Mouse (Mus musculus): ENCODE results near the gene Syt11. TPM values are rescaled to one million over a fixed set of nuclear protein-coding genes. Genes with fewer than 3 reads are reported as not detected.
"Not testable (repeated sequence)": the region's sequence is repeated elsewhere in the genome, so short reads cannot be mapped to it uniquely, and the experiment has no call there.

Syt11 gene
- total and polyA plus RNA-seq, 2 experiments from 2014 or later, result 150 to 243 TPM

DNA sequence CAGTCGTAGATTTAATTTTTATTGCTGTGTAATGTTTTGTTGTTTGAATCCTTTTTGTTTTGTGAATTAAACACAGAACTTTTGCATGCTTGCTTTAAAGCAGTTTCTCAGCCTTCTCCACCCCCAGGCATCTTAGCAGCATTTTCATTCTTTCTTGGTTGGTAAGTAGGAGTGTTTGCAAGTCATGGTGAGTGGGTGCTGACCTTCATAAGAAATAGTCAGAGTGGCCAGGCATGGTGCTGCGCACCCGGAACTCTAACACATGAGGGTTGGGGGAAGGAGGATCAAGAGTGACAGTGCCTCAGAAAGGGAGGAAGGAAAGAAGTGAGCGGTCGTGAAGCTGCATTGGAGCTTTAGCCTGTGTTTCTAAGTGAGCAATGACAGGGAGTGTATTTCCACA lies 9.9 kb upstream of the Syt11 start:
- no peaks in the 10 kb centered on the region for H3K4me1 ChIP-seq (ENCODE audit: insufficient read depth, low read length)
- no peak overlapping the region for H3K4me2 ChIP-seq (ENCODE audit: low read depth, low read length, poor library complexity, severe bottlenecking)
- WGBS, result 92% methylated on average over 5 of the region's 5 CpGs
- H3K27ac ChIP-seq (ENCODE audit: low read depth, low read length), result no peak overlapping the region
- DNase-seq (ENCODE audit: low spot score) (no peak), ATAC-seq (ENCODE audit: low FRiP score) (no peak)
- no peaks in the 10 kb centered on the region for H3K9me3 ChIP-seq (ENCODE audit: low read length)
- H3K4me3 ChIP-seq (ENCODE audit: low read depth, low read length), result no peak overlapping the region
- no peak for TF ChIP-seq CTCF (IDR thresholded peaks at IDR 0.05)
- no peak overlapping the region for H3K9ac ChIP-seq (replicated peaks; ENCODE audit: low read length, poor library complexity, severe bottlenecking)
- no peaks in the 10 kb centered on the region for H3K27me3 ChIP-seq (ENCODE audit: insufficient read depth, low read length)
- H3K36me3 ChIP-seq (ENCODE audit: insufficient read depth, low read length), result peaks cover 3% of the 10 kb centered on the region; the same call in 1 of the 2 replicates

DNA sequence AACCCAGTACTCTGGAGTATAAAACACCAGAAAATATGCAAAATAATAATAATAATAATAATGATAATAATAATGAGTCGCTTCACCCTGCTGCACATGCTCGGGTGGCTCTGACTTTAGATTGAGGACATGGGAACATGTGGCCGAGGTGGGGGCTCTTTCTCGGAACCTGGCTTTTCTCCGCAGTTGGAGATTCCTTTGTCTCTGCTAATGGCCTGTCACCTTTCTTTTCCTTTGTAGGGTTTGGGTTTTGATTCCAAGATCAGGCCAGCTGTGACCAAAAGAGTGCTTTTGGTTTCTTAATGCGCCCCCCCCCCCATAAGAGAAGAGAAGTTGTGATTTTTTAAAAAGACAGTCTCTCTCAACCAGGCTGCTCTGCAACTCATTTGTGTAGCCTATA lies 1.8 kb downstream of the Syt11 start:
- not testable (repeated sequence) for H3K9me3 ChIP-seq (ENCODE audit: low read length); H3K4me3 ChIP-seq (ENCODE audit: low read depth, low read length); H3K4me2 ChIP-seq (ENCODE audit: low read depth, low read length, poor library complexity, severe bottlenecking); H3K4me1 ChIP-seq (ENCODE audit: insufficient read depth, low read length); H3K36me3 ChIP-seq (ENCODE audit: insufficient read depth, low read length); DNase-seq (ENCODE audit: low spot score); H3K27ac ChIP-seq (ENCODE audit: low read depth, low read length); H3K9ac ChIP-seq (replicated peaks; ENCODE audit: low read length, poor library complexity, severe bottlenecking); H3K27me3 ChIP-seq (ENCODE audit: insufficient read depth, low read length); ATAC-seq (ENCODE audit: low FRiP score)
- WGBS, result 83% methylated on average over 6 of the region's 6 CpGs

DNA sequence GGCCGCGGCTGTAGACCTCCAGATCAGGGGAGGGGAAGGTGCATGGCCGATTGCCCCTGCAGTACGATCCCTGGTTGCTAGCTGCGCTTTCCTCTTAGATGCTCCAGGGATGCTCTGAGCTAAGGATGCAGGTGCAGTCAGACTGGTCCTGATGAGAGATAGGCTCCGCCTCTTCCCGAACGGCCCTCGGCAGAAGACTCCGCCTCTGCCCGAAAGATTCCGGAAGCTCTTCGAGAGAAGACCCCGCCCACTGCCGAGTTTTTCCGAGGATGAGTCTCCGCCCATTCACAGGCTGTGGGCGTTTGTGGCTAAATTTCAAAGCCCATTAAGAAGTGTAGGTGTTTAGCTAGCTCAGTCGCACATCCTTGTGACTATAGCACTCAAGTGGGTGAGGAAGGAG lies 2.6 kb downstream of the Syt11 start:
- not testable (repeated sequence) for H3K27ac ChIP-seq (ENCODE audit: low read depth, low read length); H3K4me2 ChIP-seq (ENCODE audit: low read depth, low read length, poor library complexity, severe bottlenecking); H3K9me3 ChIP-seq (ENCODE audit: low read length); H3K36me3 ChIP-seq (ENCODE audit: insufficient read depth, low read length); H3K4me1 ChIP-seq (ENCODE audit: insufficient read depth, low read length); H3K27me3 ChIP-seq (ENCODE audit: insufficient read depth, low read length); H3K9ac ChIP-seq (replicated peaks; ENCODE audit: low read length, poor library complexity, severe bottlenecking)
- peak overlapping the region; percentile 44 for H3K4me3 ChIP-seq (ENCODE audit: low read depth, low read length)
- ATAC-seq (ENCODE audit: low FRiP score) (peak; percentile 86), DNase-seq (ENCODE audit: low spot score) (peak; percentile 90)
- 0% methylated on average over 18 of the region's 19 CpGs for WGBS

DNA sequence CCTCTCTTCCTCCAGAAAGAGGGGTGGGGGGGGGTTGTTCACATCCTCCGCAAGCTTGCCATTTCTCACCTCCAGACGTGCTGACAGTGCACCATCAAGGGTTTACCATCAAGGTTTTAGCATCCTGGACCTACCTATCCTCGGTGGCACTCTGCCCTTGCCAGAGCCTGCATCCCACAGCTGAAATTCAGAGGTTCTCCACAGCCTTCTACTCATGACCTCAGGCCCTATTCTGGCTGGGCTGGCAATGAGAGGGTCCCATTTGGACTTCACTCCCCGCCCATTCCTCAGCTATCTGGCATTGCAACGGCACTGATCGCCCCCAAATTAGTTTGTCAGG lies 3.1 kb downstream of the Syt11 start:
- H3K4me1 ChIP-seq (ENCODE audit: insufficient read depth, low read length); H3K36me3 ChIP-seq (ENCODE audit: insufficient read depth, low read length); DNase-seq (ENCODE audit: low spot score); ATAC-seq (ENCODE audit: low FRiP score); H3K27me3 ChIP-seq (ENCODE audit: insufficient read depth, low read length); H3K9me3 ChIP-seq (ENCODE audit: low read length): not testable (repeated sequence)
- H3K9ac ChIP-seq (replicated peaks; ENCODE audit: low read length, poor library complexity, severe bottlenecking), result peak overlapping the region; percentile 64
- H3K4me2 ChIP-seq (ENCODE audit: low read depth, low read length, poor library complexity, severe bottlenecking), result peak overlapping the region; percentile 28; the same call in 1 of the 2 replicates
- 7% methylated on average over 3 of the region's 6 CpGs for WGBS
- peak overlapping the region; percentile 77 for H3K27ac ChIP-seq (ENCODE audit: low read depth, low read length)
- peak overlapping the region; percentile 44 for H3K4me3 ChIP-seq (ENCODE audit: low read depth, low read length)

DNA sequence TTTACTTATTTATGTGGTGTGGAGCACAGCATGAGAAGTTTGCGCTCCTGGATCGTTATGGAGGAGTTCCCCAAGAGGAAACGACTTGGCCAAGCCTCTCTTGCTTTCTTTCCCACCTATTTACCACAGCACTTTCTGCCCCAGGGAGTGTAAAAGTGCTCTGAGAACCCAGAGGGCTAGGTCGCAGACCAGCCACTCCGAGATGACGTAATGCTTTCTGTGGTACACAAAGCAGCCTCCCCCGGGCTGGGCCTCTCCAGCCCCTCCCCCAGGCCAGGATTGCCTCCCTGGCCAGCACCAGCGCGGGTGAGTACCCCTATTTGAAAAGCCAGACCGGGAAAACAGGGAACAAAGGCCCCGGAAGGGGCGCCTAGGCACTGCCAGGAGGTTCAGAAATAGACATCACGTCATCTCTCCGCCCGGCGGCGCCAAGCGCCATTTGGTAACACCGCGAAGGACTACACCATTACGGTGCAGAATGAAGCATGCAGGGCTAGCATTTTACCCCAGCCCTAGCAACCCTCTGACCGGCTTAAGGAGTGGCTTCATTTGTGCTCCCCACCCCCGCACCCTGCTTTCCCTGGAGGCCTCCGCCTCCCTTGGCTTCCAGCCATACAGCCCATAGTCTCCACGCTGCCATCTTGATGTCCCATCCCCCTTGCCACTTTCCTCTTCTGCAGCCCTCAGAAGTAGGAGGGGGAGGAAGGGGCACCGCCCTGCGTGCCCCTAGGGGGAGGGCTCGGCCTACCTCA lies 3.6 kb downstream of the Syt11 start:
- not testable (repeated sequence) for H3K27me3 ChIP-seq (ENCODE audit: insufficient read depth, low read length); H3K4me1 ChIP-seq (ENCODE audit: insufficient read depth, low read length); H3K9me3 ChIP-seq (ENCODE audit: low read length); H3K36me3 ChIP-seq (ENCODE audit: insufficient read depth, low read length)
- WGBS, result 2% methylated on average over 18 of the region's 28 CpGs
- Histone ChIP-seq H3K9ac (replicated peaks; ENCODE audit: low read length, poor library complexity, severe bottlenecking) (peak overlapping the region; percentile 64), H3K27ac (ENCODE audit: low read depth, low read length) (peak overlapping the region; percentile 77), H3K4me3 (ENCODE audit: low read depth, low read length) (peak overlapping the region; percentile 44), H3K4me2 (ENCODE audit: low read depth, low read length, poor library complexity, severe bottlenecking) (peak overlapping the region; percentile 28; the same call in 1 of the 2 replicates)
- ATAC-seq (ENCODE audit: low FRiP score), result peak; percentile 70
- DNase-seq (ENCODE audit: low spot score), result peak; percentile 81

DNA sequence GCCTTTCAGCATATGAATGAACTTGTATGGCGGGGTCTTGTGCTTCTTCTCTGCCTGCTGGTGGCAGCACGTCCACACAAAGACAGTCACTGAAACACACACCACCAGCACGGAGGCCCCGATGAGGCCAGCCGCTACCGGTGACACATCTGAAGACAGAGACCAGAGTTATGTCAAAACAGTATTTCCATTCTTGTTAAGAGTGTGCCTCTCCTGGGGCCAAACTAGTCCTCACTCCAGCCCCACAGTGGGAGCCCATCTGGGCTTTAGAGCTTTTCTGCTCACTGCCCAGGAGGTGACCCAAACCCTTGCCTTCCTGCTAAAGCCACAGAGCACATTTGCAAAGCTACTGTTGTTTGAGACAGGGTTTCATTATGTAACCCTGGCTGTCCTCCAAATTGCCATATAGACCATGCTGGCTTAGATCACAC lies 12.5 kb downstream of the Syt11 start:
- peak; percentile 39 for TF ChIP-seq CTCF (IDR thresholded peaks at IDR 0.05)
- WGBS, result 31% methylated on average over 6 of the region's 6 CpGs
- Histone ChIP-seq H3K9me3 (ENCODE audit: low read length) (no peaks in the 10 kb centered on the region), H3K4me3 (ENCODE audit: low read depth, low read length) (no peak overlapping the region), H3K4me2 (ENCODE audit: low read depth, low read length, poor library complexity, severe bottlenecking) (no peak overlapping the region), H3K4me1 (ENCODE audit: insufficient read depth, low read length) (no peaks in the 10 kb centered on the region), H3K9ac (replicated peaks; ENCODE audit: low read length, poor library complexity, severe bottlenecking) (no peak overlapping the region), H3K36me3 (ENCODE audit: insufficient read depth, low read length) (peaks cover 38% of the 10 kb centered on the region; the same call in 1 of the 2 replicates), H3K27me3 (ENCODE audit: insufficient read depth, low read length) (no peaks in the 10 kb centered on the region), H3K27ac (ENCODE audit: low read depth, low read length) (no peak overlapping the region)
- ATAC-seq (ENCODE audit: low FRiP score), result no peak
- DNase-seq (ENCODE audit: low spot score), result no peak
